Mouse (Mus musculus) bone marrow macrophage, adult 2 months (primary cell): ENCODE data around the gene Gm45021.

ENCODE experiments used
- CTCF ChIP-seq: IDR thresholded peaks from 2 replicates; pipeline ENCODE4 v1.5.1; 2012; ENCODE audit warnings: low read depth, mild to moderate bottlenecking, low read length, moderate library complexity
- POLR2A ChIP-seq: IDR thresholded peaks from 2 replicates; pipeline ENCODE4 v1.6.1; 2012; ENCODE audit warnings: mild to moderate bottlenecking, low read depth, low read length, borderline replicate concordance

DNA sequence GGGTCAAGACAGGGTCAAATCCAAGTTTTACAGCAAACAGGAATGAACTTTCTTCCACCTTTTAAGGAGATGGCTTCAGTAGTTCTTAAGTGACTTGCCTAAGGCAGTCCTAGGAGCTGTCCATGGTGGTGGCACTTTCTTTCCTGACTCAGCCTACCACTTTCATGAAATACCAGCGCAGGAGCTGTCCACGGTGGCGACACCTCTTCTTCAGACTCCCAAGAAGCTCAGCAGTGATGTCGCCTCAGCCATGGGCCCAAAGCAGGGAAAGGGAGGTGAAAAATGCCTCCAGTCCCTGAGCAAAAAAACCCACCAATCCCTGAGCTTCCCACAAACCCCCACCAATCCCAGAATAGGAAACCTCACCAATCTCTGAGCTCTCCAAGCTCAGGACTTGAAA lies 36.5 kb upstream of the Gm45021 start:
- TF ChIP-seq POLR2A (no peak), CTCF (no peak)
